Mouse (Mus musculus) heart, adult 10 weeks (tissue): ENCODE measurements around the gene Kcnip4. TPM values are rescaled to one million over a fixed set of nuclear protein-coding genes. Genes with fewer than 3 reads are reported as not detected.

ENCODE experiments used
- polyA plus RNA-seq: library from polyadenylated mRNA; stranded (reverse); fragments of 350-450 nt; fragmentation: Illumina TruSeq; extraction: RNeasy Lipid Tissue Mini Kit (QIAGEN cat#74804); gene quantifications from one replicate; pipeline ENCODE4 v1.2.3, GENCODE M21; 2014; ENCODE audit warnings: low read depth, low replicate concordance

The Kcnip4 gene
- not detected for polyA plus RNA-seq

DNA sequence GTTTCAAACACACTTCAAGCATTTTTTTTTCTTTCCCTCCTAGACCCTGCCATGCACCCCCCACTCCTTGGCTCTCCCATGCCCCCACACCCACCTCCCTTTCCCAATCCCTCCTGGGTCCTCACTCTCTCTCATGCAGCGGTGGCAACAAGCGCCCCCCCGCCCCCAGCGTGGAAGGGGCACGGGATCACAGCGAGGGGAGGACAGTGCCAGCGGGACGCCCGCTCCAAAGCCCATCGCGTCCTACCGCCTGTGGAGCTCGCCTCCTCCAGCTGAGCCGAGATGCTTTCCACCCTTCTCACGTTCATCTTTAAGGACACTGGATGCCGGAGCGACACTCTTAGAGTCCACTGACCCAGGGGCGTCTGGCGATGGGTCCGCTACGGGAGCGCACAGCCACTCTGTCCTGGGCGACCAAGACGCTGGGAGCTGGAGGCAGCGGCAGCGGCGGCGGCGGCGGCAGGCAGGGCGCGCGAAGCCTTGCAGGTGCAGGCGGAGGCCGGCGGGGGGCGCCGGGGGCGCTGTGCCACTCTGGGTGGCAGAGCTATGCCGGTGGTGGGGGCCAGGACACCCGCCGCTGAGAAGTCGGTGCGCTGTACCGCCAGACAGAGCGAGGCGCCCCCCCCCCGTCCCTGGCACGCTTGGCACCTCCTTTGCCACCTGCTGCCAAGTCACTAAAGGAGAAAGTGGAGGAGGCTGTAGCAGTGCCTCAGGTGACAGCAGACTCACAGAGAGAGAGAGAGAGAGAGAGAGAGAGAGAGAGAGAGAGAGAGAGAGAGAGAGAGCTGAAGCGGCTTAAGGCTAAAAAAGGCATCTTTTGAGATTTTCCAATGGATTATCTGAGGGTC lies at the start of gene Kcnip4:
TSS of gene Kcnip4 (minus strand) at position 514 of the 848 bp plus-strand sequence.

